ENCODE assay signal across 32 mouse cellular contexts in genomic region chr11:16861037-16861436, GRCm38 (mm10).
A peak's percentile ranks its signal among the peaks of the same experiment; 100 is the strongest.
DNase-seq lines count a peak whose midpoint lies in the region; ATAC-seq and TF ChIP-seq lines count a peak whose summit lies in the region.
"Had no signal": no experiment of that assay in that cellular context is flagged by ENCODE, and none has a peak within 500 bp of the region (broad histone marks: within the 10 kb centered on the region; RNA-seq: fewer than 3 reads in every experiment).

No protein-coding gene starts in this region.

- H3K4me3 ChIP-seq in left cerebral cortex, adult 2 months: no peak overlapping the region
- H3K4me3 ChIP-seq in kidney, embryonic 14.5 days (ENCODE audit: low read length): no peak overlapping the region
- H3K4me3 ChIP-seq: embryonic facial prominence, embryonic 10.5 days; embryonic facial prominence, embryonic 15.5 days; forebrain, embryonic 12.5 days; gastrocnemius, adult 2 months; heart, adult 2 months; heart, embryonic 12.5 days; layer of hippocampus, adult 2 months; limb, embryonic 13.5 days; lung, embryonic 15.5 days had no signal

- no peaks in the 10 kb centered on the region for H3K27me3 ChIP-seq in kidney, embryonic 14.5 days (ENCODE audit: control insufficient read depth, insufficient read depth, low read length)
- H3K27me3 ChIP-seq: embryonic facial prominence, embryonic 15.5 days; forebrain, embryonic 12.5 days; limb, embryonic 13.5 days; lung, embryonic 15.5 days had no signal

- no peaks in the 10 kb centered on the region for H3K4me1 ChIP-seq in kidney, embryonic 14.5 days (ENCODE audit: control insufficient read depth, insufficient read depth, low read length)
- H3K4me1 ChIP-seq: embryonic facial prominence, embryonic 10.5 days; forebrain, embryonic 12.5 days; lung, embryonic 15.5 days had no signal

- DNase-seq in right cerebral cortex, adult 18-20 months: peak; percentile 44
- no peak for DNase-seq in right cerebral cortex, postnatal 14 days
- peak; percentile 18 to 29 for DNase-seq in left cerebral cortex, adult 2 months (ENCODE audit: extremely low spot score in 1 of 2, low spot score in 2 of 2)
- peak; percentile 36 to 38 for DNase-seq in left cerebral cortex, postnatal 36 days (ENCODE audit: low spot score in 2 of 2)
- DNase-seq in thymus, postnatal 10 days (ENCODE audit: low spot score in 2 of 2): no peak
- DNase-seq: adrenal gland, postnatal 25 days; B cell, adult 2 months; cerebellum, adult 2 months; cerebellum, postnatal 14 days; forebrain, postnatal 0 days; gastrocnemius, adult 2 months; gastrocnemius, postnatal 36 days; heart, adult 2 months; kidney, adult 18-20 months; kidney, postnatal 36 days; layer of hippocampus, postnatal 36 days; thymus, adult 2 months; thymus, postnatal 4 days had no signal

- no peaks in the 10 kb centered on the region for H3K36me3 ChIP-seq in kidney, embryonic 14.5 days (ENCODE audit: control insufficient read depth, insufficient read depth, low read length)
- H3K36me3 ChIP-seq: embryonic facial prominence, embryonic 10.5 days; embryonic facial prominence, embryonic 15.5 days; forebrain, embryonic 12.5 days; heart, embryonic 12.5 days; lung, embryonic 15.5 days had no signal

- intact Hi-C loops in left cerebral cortex, adult 2 months (cut with DNase I): loop anchor here (5.0 kb wide), 1 partner anchor 109 kb away; the partner anchor contains the start of gene Egfr
- intact Hi-C loops in left cerebral cortex, postnatal 36 days (cut with DNase I): no loop called here

- 74% methylated on average over 6 of the region's 6 CpGs for WGBS in kidney, embryonic 14.5 days

- H3K27ac ChIP-seq in left cerebral cortex, adult 2 months: no peak overlapping the region
- H3K27ac ChIP-seq in kidney, embryonic 14.5 days (ENCODE audit: low read depth, low read length): no peak overlapping the region
- H3K27ac ChIP-seq: embryonic facial prominence, embryonic 10.5 days; embryonic facial prominence, embryonic 15.5 days; forebrain, embryonic 12.5 days; gastrocnemius, adult 2 months; heart, adult 2 months; hindbrain, embryonic 14.5 days; layer of hippocampus, adult 2 months; limb, embryonic 13.5 days; lung, embryonic 15.5 days; stomach, postnatal 0 days had no signal

- ATAC-seq in kidney, embryonic 14.5 days (ENCODE audit: low FRiP score, low TSS enrichment): no peak
- ATAC-seq: forebrain, postnatal 0 days; inflammation-experienced regulatory T-cells, adult 6 months; midbrain, embryonic 16.5 days had no signal

- H3K9ac ChIP-seq in kidney, embryonic 14.5 days (ENCODE audit: low read depth, low read length): no peak overlapping the region
- H3K9ac ChIP-seq: embryonic facial prominence, embryonic 15.5 days; forebrain, embryonic 12.5 days; forebrain, postnatal 0 days; heart, embryonic 12.5 days; hindbrain, embryonic 14.5 days; limb, embryonic 13.5 days; lung, embryonic 15.5 days had no signal

- H3K4me2 ChIP-seq in kidney, embryonic 14.5 days (replicated peaks; ENCODE audit: low read depth, low read length): no peak overlapping the region
- H3K4me2 ChIP-seq: embryonic facial prominence, embryonic 15.5 days; forebrain, embryonic 12.5 days; heart, embryonic 12.5 days; hindbrain, embryonic 14.5 days; limb, embryonic 13.5 days; liver, embryonic 11.5 days; lung, embryonic 15.5 days; midbrain, embryonic 11.5 days had no signal

- H3K9me3 ChIP-seq in kidney, embryonic 14.5 days (ENCODE audit: control insufficient read depth, low read length): no peaks in the 10 kb centered on the region
- H3K9me3 ChIP-seq: embryonic facial prominence, embryonic 10.5 days; embryonic facial prominence, embryonic 15.5 days; forebrain, embryonic 12.5 days; heart, embryonic 12.5 days; limb, embryonic 13.5 days; lung, embryonic 15.5 days had no signal

- TF ChIP-seq CTCF in left cerebral cortex, adult 2 months (IDR thresholded peaks at IDR 0.05): no peak

Comparison
In these comparisons a context has a peak if more than half of its experiments do, and no peak if none do; other contexts are left out.
1. DNase-seq: peak in right cerebral cortex, adult 18-20 months (single experiment), left cerebral cortex, adult 2 months (2 of 2) and left cerebral cortex, postnatal 36 days (2 of 2); none in right cerebral cortex, postnatal 14 days (single experiment) and thymus, postnatal 10 days (0 of 2).